Mouse (Mus musculus) layer of hippocampus, postnatal 25 days (tissue): Measurements from ENCODE around the gene 4930402K13Rik. TPM values are rescaled to one million over a fixed set of nuclear protein-coding genes. Genes with fewer than 3 reads are reported as not detected.
A peak's percentile ranks its signal among the peaks of the same experiment; 100 is the strongest.
"Not testable (repeated sequence)": the region's sequence is repeated elsewhere in the genome, so short reads cannot be mapped to it uniquely, and the experiment has no call there.

Experiments used
- DNase-seq, 2 experiments: peaks; one replicate each; pipeline ENCODE4 v3.0.0; 2022; ENCODE audit warnings: mixed read lengths in 2 of 2, low spot score in 1 of 2; ENCODE audit errors: extremely low spot score in 1 of 2
- total RNA-seq, 2 experiments: library from RNA; stranded (reverse); gene quantifications; 2 replicates each; pipeline ENCODE4 v1.2.3; 2021

Gene 4930402K13Rik
- not detected for total RNA-seq

DNA sequence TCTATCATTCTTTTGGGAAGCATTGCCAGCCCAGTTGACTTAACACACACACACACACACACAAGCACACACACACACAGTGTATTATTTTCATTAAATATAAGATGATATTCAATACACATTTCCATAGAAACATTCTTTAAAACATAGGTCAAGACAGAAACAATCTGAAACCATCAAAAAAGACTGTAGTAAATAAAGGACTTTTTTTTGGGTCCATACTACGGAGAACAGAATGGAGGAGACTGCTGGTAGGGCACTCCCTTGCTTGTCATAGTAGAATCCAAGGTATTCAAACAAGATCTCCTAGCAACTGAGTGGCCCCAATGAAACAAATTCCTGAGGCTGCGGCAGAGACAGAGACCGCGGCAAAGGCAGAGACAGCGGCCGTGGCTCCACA lies at the start of gene 4930402K13Rik:
TSS of gene 4930402K13Rik (plus strand) at position 301 of the 400 bp plus-strand sequence.
- DNase-seq: no peak

DNA sequence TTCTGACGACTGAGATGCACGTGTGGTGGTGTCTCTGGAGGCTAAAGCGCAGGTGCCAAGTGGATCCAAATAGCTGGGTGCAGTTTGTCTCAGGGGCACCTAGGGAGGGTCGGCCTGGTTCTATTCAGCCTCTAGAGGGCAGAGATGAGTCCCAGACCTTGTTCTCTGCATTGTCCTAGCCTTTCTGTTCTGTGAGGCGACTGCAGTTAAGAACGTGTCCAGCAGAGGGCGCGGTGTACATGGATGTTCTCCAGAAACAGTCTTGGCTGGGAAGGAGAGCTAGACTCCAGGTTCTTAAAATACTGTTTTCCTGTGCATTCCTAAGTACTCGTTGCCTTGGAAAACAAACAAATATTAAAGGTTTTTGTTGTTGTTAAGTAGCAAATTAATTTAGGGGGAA lies 43.4 kb upstream of the 4930402K13Rik start:
- peak; percentile 84 to 98 for DNase-seq

DNA sequence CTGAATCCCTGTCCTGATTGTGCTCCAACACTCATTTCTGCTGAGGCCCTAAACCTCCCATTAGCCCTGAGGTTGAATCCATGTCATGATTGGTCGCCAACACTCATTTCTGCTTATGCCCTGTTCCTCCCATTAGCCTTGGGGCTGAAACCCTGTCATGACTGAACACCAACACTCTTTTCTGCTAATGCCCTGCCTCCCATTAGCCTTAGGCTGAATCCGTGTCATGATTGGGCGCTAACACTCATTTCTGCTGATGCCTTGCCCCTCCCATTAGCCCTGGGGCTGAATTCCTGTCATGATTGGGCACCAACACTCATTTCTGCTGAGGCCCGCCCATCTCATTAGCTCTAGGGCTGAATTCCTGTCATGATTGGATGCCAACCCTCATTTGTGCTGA lies 42.3 kb upstream of the 4930402K13Rik start:
- DNase-seq: no peak

DNA sequence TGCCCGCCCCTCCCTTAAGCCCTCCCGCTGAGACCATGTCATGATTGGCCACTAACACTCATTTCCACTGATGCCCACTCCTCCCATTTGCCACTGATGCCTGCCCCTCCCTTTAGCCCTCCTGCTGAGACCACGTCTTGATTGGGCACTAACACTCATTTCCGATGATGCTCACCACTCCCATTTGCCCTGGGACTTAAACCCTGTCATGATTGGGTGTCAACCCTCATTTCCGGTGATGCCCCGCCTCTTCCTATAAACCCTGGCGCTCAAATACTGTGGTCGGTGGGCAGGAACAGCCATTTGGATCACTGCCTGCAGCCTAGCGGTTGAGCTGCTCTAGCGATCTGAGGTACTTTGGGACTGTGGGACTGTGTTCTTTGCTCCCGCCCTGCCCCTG lies 41.6 kb upstream of the 4930402K13Rik start, which contains the start of gene Fthl17f:
TSS of gene Fthl17f (plus strand) at position 301 of the 400 bp plus-strand sequence.
- not testable (repeated sequence) for DNase-seq

DNA sequence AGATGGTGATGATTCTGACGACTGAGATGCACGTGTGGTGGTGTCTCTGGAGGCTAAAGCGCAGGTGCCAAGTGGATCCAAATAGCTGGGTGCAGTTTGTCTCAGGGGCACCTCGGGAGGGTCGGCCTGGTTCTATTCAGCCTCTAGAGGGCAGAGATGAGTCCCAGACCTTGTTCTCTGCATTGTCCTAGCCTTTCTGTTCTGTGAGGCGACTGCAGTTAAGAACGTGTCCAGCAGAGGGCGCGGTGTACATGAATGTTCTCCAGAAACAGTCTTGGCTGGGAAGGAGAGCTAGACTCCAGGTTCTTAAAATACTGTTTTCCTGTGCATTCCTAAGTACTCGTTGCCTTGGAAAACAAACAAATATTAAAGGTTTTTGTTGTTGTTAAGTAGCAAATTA lies 26.7 kb upstream of the 4930402K13Rik start:
- peak in 1 of 2 experiments; percentile 58 for DNase-seq

DNA sequence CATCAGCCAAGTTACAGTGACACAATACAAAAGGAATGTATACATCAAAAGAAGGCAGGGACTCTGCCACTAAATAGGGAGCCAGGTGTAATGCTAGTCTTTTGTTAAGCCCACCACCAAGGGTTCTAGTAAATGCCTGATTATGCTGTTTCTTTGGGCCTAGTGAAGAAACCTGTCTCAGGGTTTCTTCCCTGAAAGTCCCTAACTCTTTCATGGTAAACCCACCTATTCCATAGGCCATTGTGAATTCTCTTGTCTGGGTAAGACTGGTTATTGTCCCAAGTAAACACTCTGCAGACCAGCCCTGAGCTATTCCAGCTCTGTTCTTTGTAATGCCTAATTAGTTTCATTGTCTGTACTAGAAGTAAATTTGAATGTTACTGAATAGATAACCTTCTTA lies 9.3 kb upstream of the 4930402K13Rik start:
- DNase-seq: not testable (repeated sequence)

DNA sequence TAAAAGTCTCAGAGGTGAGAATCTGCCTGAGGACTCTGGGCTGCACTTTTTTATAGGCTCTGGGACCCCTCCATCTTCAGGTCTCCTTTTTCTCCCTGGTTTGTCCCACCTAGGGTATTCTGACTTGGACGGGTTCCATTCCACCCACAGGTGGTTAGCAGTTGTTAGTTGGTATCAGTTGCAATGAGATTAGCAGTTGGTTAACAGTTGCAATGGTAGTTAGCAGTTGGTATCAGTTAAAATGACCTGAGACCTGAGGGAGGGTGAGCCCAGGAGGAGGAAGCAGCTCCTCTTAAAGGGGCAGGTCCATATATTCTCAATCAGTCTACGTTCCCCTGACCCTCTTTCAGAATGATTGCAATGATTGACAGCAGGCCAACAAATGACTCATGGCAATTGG lies 6.0 kb downstream of the 4930402K13Rik start:
- no peak for DNase-seq

DNA sequence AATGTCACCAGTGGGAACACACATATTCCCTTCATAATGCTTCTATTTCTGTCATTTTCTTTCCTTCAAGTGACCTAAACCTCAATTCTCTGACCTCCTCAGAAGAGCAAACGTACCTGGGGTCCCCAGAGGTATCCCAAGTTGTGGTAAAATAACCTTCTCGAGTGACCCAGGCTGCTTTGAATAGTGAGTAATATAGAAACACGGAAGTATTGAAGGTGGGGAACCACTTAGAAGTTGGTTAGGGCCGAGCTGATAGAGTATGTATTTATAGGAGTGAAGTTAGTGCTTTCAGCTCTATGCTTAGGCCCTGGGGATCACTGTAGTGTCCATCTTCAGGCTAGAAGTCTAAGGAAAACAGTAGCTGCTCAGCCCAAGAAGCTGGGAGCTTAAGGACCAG lies 20.6 kb downstream of the 4930402K13Rik start:
- DNase-seq: no peak

DNA sequence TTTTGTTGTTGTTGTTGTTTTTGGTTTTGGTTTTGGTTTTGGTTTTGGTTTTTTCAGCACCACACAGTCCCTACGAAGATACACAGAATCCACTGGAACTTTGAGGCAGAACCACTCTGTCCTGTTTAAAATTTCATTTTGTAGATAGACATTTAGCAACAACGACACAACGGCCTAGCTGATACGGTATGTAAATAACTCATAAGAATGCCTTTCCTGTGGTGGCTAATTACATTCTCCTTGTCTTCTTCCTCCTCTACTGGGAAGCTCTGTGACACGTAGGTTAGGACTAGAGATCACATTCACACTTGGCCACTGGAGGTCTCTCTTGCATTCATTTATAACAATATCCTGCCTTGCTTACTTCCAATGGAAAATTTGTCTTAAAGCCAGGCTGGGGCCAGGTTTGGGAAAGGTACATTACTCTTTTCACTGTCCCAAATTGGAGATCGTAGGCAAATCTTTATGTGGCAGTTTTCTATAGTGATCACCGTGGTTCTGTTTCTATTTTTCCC lies 24.0 kb downstream of the 4930402K13Rik start:
- DNase-seq: peak in 1 of 2 experiments; percentile 13

DNA sequence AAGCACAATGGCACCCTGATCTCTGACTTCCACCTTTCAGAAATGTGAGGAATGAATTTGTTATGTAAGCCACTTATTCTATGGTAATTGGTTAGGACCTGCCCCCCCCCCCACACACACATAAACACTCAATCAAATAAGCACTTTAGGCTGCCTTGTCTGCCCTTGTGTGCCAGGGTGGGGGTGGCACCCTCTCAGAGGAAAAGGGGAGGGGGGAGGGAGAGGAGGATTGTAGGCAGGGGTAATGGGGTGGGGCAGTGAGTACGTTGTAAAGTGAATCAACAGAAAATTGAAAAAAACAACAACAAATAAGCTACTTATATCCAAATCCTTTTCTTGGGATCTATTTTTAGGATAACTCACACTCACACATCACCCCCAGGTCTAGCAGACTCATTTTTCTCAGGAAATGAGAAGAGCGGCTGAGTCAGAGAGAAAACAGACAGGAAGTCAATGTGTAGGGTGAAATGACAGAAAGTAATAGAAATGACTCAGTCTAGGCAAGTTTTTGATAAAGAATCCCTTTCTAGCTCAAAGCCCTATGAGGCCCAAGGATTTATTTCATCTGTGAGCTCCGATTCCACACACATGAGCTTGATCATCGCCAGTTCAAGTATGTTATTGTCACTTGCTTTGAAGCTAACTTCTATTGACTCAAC lies 35.1 kb downstream of the 4930402K13Rik start:
- no peak for DNase-seq

DNA sequence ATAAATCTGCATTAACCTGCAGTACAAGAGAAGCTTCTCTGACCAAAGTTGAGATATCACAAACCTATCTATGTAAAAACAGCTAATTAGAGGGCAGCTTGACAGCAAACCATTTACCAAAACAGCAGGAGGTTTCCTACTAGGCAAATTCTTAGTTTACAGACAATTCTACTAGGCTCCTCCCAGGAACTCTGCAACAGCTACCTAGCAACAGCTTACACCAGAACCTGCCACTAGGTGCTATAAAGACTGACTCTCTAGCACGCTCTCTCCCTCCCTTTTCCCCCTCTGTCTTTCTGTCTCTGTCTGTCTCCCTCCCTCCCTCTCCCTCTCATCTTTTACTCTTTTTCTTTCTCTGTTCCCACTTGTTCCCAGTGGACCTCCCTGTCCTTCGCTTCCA lies 38.3 kb downstream of the 4930402K13Rik start:
- no peak for DNase-seq

Other genes with a start within 250 kb of the 4930402K13Rik start
- gene Gm5751, start 230.3 kb upstream of the 4930402K13Rik start, total RNA-seq: not detected
- gene B630019K06Rik, start 212.2 kb upstream of the 4930402K13Rik start, total RNA-seq: 10 to 100 TPM; 27.5 to 33.7 TPM
- gene Fthl17b, start 141.6 kb upstream of the 4930402K13Rik start, total RNA-seq: not detected
- not detected for gene Fthl17c, start 128.0 kb upstream of the 4930402K13Rik start, total RNA-seq
- not detected for gene Fthl17d, start 117.8 kb upstream of the 4930402K13Rik start, total RNA-seq
- gene Fthl17e, start 71.1 kb upstream of the 4930402K13Rik start, total RNA-seq: not detected
- gene Fthl17f, start 41.5 kb upstream of the 4930402K13Rik start, total RNA-seq: not detected
- gene Lancl3, start 95.3 kb downstream of the 4930402K13Rik start, total RNA-seq: 1 to 10 TPM; 4.6 to 5.4 TPM
- not detected for gene Gm14862, start 152.3 kb downstream of the 4930402K13Rik start, total RNA-seq
- gene Xk, start 168.2 kb downstream of the 4930402K13Rik start, total RNA-seq: 10 to 100 TPM; 12.0 to 15.8 TPM
- gene H2al1m, start 179.2 kb downstream of the 4930402K13Rik start, total RNA-seq: 1 to 10 TPM in 1 of 2 experiments, not detected in 1; 1.0 TPM
- gene H2al1k, start 246.1 kb downstream of the 4930402K13Rik start, total RNA-seq: not detected